Mouse (Mus musculus) cerebellum, adult 8-10 months (tissue): ENCODE measurements around the gene Mydgf.

ENCODE experiments used
- DNase-seq: peaks from one replicate; pipeline ENCODE4 v3.0.0; 2022

Mydgf gene

DNA sequence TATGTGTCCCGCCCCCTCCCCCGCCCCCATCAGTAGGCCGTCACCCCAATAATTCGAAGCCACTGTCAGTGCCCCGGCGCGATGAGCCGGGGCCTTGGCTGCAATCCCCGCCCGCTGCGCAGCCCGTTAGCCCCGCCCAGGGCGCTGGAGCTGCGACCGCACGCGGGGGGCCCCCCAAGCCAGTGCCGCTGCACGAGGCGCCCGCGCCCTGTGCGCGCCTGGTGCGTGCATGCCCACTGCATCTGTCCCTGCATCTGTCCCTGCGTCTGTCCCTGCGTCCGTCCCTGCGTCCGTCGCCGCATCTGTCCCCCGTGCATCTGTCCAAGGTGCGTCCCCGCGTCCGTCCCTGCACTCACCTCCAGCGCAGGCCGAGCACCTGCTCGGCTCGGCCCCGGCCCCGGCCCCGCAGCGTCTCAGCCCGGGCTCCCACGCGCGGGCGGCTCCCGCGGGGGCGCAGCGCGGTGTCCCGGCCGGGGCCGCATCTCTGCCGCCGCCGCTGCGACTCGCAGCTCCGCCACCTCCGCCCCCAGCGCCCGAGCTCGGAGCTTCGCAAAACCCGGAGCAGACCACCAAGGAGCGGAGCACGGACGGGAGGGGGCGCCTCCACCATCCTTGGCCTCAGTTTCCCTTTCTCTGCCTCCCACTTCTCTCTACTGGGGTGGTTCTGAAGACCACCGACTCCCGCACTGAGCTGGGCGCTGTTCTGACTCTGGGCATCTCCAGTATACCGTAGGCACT lies 43.7 kb downstream of the Mydgf start, which contains the start of gene Sema6b:
Gene Sema6b, minus strand, starts transcription at position 486 of the 738 bp plus-strand sequence.
- peak; percentile 81 for DNase-seq

DNA sequence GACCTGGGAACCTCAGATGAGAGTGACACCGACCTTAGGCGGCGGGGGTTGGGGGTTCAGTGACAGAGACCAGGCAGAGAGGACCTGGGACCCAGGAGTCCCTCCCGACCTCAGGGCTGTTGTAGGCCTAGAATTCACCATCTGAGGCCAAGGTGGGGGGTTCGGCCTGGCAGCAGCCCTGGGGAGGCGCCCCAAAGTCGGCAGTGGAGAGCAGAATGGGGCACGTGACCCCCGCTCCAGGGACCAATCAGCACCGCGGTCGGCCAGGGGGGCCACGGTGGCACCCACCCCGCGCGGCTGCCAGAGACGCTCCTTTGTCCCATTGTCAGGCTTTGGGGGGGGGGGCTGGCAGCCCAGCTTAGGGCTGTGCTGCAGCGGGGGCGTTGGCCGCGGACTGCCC lies 44.4 kb downstream of the Mydgf start:
- DNase-seq = no peak

DNA sequence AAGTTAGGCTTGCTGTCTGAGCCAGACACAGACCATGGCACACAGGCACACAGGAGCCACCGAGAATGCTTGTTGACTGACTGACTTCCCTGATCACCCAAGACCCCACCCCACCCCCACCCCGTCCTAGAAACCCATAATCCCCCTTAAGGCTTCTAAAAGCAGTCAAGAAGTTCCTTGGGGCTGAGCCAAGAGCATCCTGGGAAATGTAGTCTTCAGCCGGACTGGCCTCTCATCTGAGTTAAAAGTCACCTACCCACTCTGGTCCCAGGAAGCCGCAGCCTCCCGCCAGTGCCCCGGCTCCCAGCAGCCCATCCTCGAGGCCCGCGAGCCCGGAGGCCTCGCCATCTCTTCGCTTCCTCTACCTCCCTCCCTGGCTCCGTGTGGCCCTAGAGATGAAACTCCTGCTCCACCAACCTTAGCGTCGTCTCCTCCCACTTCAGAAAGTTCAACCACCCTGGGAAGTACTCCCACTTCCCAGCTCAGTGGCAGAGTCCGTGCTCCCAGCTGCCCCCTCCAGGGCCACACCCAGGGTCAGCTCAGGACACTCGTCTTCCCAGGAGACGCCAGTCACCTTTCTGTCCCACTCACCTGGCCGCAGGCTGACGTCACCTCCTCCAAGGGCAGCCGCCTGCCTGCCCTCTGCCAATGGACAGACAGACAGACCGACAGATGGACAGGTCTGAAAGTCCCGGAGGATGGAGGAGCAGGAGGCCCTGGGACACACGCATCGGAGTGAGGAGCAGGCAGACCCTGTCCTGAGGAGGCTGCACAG lies 45.7 kb downstream of the Mydgf start:
- no peak for DNase-seq

DNA sequence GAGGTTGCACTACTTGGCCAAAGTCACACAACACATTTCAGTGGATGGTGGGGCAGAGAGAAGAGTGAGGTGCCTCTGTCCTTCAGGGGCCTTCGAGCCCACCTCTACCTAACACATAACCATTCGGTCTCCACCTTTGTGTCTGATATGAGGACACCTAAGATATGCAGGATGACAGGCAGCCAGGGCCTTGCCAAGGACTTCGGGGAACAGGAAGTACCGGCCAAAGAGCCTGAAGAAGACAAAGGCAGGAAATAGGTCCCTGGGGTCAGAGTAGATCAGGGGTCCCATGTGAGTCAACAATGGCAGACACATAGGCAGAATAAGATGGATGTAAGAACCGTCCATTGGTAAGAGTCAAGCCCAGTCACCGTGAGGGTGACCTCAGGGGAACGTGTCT lies 47.2 kb downstream of the Mydgf start:
- DNase-seq = no peak

GRCm38 (mm10) chr17:56134463-56134971 lies 49.2 kb downstream of the Mydgf start:
- peak; percentile 60 for DNase-seq

DNA sequence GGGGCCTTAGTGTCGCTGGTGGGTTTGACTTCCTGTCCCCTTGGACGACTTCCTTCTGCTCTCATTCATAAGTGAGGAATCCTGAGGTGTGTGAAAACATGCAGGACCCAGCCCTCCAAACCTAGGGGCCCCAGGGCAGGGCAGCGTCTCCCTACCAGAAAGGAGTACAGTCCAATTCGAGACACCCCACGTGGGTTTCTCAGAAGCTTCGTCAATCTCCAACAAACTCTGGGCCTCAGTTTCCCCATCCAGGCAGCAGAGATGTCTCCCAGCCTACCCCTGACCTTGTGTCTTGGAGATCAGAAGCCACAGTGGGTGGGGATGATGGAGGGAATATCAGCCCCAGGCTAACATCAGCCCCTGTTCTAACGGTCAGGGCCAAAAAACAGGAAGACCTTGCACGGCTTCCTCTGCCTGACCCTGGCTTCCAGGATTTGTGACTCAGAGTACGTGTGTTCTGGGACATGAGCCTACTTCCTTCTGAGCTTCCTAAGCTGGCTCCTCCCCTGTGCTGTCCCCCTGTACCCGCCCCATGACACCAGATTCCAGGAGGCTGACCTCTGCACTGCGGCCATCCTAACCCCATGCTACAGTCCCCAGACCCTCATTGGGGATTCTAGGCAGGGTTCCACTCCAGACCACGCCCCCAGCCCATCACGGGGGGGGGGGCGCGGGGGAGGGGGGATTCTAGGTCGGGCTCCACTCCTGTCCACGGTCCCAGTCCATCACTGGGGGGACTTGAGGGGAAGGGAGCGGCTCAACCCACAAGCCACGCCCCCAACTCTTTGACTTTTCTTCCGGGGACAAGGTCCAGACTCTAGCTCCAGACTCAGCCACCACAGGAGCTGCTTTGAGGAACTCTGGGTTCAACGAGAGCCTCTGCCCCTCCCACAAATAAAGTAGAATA lies 50.0 kb downstream of the Mydgf start:
- no peak for DNase-seq

DNA sequence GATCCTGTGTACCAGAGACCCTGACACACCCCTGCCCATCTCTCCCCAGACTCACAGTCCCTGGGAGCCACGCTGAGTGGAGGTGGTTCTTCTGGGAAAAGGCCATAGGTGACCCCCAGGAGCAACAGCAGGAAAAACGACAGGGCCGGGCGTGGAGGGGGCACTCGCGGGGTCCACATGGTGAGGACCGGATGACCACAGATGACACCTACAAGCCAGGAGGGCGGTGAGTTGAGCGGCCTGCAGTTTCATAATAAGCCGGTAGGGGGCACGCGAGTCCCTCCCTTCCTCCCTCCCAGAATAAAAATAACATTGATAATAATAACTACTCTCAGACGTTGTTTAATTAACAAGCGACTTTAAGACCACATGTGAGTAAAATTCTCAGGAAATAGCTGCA lies 51.1 kb downstream of the Mydgf start:
- DNase-seq = peak; percentile 78

- peak; percentile 75 for DNase-seq
Measured at GRCm38 (mm10) chr17:56131814-56132213, 51.9 kb downstream of the Mydgf start.

DNA sequence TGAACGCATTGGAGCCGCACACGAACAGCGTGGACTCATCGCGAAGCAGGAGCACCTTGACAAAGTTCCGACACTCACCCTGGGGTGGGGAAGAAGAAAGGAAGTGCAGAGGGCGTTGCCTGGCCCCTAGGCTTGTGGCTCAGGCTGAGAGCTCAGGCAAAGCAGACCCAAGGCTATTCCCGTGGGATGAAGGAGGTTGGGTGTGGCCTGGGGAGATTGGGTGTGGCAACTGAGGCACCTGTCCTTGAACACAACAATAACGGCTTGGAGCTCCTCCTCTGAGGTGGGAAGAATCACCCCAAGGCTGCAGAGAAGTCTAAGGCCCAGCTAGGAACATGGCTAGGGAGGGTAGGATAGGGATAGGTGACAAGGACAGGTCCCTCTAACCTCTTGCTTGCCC lies 52.6 kb downstream of the Mydgf start:
- DNase-seq = no peak

- no peak for DNase-seq
Measured at GRCm38 (mm10) chr17:56128246-56128645, 55.5 kb downstream of the Mydgf start.

DNA sequence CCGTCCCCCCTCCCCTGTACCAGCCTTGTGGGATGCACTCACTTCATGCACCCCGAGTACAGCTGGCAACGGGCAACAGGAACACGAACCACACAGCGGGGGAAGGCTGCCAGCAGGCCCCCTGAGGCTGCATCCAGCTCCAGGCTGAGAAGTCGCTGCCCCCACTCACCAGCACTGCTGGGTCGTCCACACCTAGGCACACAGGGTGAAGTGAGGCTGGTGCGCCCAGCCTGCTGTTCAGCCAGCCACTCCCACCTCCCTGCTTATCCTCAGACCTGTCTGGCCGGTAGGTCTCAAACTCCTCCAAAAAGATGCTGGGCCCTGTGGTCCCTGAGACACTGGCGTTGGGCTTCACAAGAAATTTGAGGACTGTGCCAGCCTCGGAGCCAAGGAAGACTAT lies 57.5 kb downstream of the Mydgf start:
- no peak for DNase-seq
